Mouse (Mus musculus): Measurements from ENCODE around the gene Cyp4f16. TPM values are rescaled to one million over a fixed set of nuclear protein-coding genes. Genes with fewer than 3 reads are reported as not detected.
"Not testable (repeated sequence)": the region's sequence is repeated elsewhere in the genome, so short reads cannot be mapped to it uniquely, and the experiment has no call there.

Gene Cyp4f16
- polyA plus RNA-seq, 1 experiment from 2014 or later: 4.5 TPM

DNA sequence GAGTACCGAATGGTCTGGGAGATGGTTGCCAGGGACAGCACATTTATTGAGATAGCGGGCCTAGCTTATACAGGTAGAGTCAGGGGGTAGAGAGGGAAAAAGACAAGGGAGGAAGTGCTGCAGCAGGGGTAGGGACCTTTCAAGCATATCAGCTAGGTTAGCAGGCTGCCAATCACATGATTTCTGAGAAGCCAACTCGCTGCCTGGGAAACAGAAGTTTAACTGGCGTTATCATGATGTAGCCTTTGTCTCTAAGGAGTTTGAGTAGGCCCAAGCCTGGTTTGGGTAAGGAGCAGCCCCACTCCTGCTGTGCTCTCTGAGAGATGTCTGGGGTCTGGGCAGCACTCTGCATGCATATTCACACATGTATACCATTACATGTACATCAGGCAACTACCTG, 14.0 kb upstream of the Cyp4f16 start:
- ATAC-seq (ENCODE audit: insufficient read depth): no peak
- Histone ChIP-seq H3K9ac (no peak overlapping the region), H3K4me2 (no peak overlapping the region), H3K4me1 (replicated peaks) (no peaks in the 10 kb centered on the region), H3K4me3 (replicated peaks) (no peak overlapping the region), H3K9me3 (replicated peaks) (no peaks in the 10 kb centered on the region), H3K36me3 (replicated peaks) (no peaks in the 10 kb centered on the region), H3K27me3 (no peaks in the 10 kb centered on the region), H3K27ac (replicated peaks) (no peak overlapping the region)
- 51% methylated on average over 4 of the region's 4 CpGs for WGBS (ENCODE audit: insufficient replicate concordance)

DNA sequence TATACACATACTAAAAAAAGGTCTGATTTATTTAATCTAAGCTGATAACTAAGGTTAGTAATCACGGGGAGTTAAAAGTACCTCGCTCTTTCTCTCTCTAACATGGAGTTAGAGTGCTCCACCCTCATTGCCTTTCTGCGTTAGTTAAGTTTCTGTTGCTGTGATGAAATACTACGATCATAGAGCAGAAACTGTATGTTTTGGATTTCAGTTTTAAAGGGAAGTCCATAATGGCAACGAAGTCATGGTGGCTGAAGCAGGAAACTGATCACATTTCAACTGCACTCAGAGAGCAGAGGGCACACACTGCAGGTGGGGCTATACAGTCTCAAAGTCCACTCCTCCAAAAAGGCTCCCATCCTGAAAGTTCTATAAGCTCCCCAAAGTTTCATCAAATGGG, 13.5 kb upstream of the Cyp4f16 start:
- H3K27me3 ChIP-seq: no peaks in the 10 kb centered on the region
- no peak for ATAC-seq (ENCODE audit: insufficient read depth)
- H3K36me3 ChIP-seq (replicated peaks): no peaks in the 10 kb centered on the region
- no peak overlapping the region for H3K27ac ChIP-seq (replicated peaks)
- H3K4me1 ChIP-seq (replicated peaks): no peaks in the 10 kb centered on the region
- 55% methylated on average over 5 of the region's 5 CpGs for WGBS (ENCODE audit: insufficient replicate concordance)
- no peak overlapping the region for H3K4me2 ChIP-seq
- H3K9ac ChIP-seq: no peak overlapping the region
- H3K4me3 ChIP-seq (replicated peaks): no peak overlapping the region
- no peaks in the 10 kb centered on the region for H3K9me3 ChIP-seq (replicated peaks)

- no peak for ATAC-seq (ENCODE audit: insufficient read depth)
- no peaks in the 10 kb centered on the region for H3K27me3 ChIP-seq
- H3K9ac ChIP-seq: no peak overlapping the region
- H3K4me2 ChIP-seq: no peak overlapping the region
- peaks cover 7% of the 10 kb centered on the region; the same call in 1 of the 2 replicates for H3K4me1 ChIP-seq (replicated peaks)
- 59% methylated on average over 11 of the region's 11 CpGs for WGBS (ENCODE audit: insufficient replicate concordance)
- H3K4me3 ChIP-seq (replicated peaks): no peak overlapping the region
- H3K36me3 ChIP-seq (replicated peaks): no peaks in the 10 kb centered on the region
- H3K9me3 ChIP-seq (replicated peaks): no peaks in the 10 kb centered on the region
- H3K27ac ChIP-seq (replicated peaks): no peak overlapping the region
Observed at GRCm38 (mm10) chr17:32523895-32524294, 12.5 kb upstream of the Cyp4f16 start.

DNA sequence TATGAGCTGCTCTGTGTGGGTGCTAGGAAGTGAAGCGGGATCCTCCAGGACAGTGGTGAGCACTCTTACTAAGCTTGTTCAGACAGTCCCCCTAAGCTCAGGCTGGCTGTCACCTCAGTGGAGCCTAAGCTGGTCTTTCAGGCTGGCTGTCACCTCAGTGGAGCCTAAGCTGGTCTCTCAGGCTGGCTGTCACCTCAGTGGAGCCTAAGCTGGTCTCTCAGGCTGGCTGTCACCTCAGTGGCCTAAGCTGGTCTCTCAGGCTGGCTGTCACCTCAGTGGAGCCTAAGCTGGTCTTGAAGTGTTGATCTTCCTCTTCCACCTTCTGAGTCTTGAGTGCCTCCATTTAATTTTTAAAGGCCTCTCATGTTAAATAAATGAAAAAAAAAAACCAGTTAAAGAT, 10.0 kb upstream of the Cyp4f16 start:
- not testable (repeated sequence) for H3K4me3 ChIP-seq (replicated peaks); ATAC-seq (ENCODE audit: insufficient read depth)
- 70% methylated on average over 1 of the region's 1 CpGs for WGBS (ENCODE audit: insufficient replicate concordance)

DNA sequence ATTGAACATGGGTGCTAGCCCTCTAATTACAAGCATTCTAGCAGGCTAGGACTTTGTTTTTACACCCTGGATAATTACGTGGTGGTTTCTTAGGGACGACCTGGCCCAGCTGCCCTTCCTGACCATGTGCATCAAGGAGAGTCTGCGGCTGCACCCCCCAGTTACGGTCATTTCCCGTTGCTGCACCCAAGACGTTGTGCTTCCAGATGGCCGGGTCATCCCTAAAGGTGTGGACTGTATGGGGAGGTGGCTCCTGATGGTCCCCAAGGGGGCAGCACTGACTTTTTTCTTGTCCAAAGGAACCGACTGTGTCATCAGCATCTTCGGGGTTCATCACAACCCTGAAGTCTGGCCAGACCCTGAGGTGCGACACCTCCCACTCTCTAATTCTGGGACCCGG, 8.6 kb upstream of the Cyp4f16 start:
- Histone ChIP-seq H3K27me3 (no peaks in the 10 kb centered on the region), H3K9ac (no peak overlapping the region)
- 78% methylated on average over 11 of the region's 11 CpGs for WGBS (ENCODE audit: insufficient replicate concordance)

More for the DNA sequence above, 10.0 kb upstream of the Cyp4f16 start:
- not testable (repeated sequence) for H3K4me2 ChIP-seq; H3K9ac ChIP-seq; H3K27me3 ChIP-seq; H3K4me1 ChIP-seq (replicated peaks); H3K9me3 ChIP-seq (replicated peaks); H3K36me3 ChIP-seq (replicated peaks); H3K27ac ChIP-seq (replicated peaks)

DNA sequence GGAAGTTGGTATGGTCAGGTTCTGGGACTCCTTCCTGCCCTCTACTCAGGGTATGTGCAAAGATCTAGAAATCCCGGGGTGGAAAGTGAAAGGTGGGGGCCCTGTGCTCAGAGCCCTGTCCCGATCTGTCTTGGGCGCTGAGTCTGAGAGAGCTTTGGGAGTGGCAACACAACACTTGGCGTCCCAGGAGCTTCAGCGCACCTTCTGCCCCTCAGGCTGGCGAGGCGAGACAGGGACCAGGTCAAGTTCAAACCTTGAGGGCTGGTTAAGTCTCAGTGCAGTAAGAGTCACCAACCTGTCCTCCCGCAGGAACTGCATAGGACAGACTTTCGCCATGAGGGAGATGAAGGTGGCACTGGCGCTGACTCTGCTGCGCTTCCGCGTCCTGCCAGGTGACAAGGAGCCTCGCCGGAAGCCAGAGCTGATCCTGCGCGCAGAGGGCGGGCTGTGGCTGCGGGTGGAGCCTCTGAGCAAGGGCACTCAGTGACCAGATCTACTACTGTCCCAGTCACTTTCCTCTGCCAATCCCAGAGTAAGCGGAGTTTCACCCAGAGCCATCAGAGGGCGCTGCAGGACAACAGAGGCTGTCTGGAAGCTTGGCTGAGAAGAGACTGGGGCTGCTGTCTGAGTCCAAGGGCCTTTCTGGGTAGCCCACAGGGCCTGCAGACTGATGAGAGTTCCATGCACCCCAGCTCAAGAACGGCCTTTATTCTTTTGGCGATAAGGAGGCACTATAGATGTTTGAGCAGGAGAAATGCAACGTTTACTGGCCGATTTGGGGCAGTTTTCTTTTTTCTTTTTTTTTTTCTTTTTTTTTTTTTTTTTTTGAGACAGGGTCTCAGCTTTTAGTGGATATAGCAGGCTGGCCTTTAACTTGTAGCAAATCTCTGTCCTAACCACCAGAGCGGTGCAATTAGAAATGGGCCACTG, 7.7 kb upstream of the Cyp4f16 start:
- H3K36me3 ChIP-seq (replicated peaks): no peaks in the 10 kb centered on the region
- H3K4me2 ChIP-seq: peak overlapping the region; percentile 72
- peak overlapping the region; percentile 53 for H3K4me3 ChIP-seq (replicated peaks)
- 7% methylated on average over 26 of the region's 26 CpGs for WGBS (ENCODE audit: insufficient replicate concordance)
- no peaks in the 10 kb centered on the region for H3K9me3 ChIP-seq (replicated peaks)
- ATAC-seq (ENCODE audit: insufficient read depth): peak; percentile 81
- no peak overlapping the region for H3K27ac ChIP-seq (replicated peaks)
- peak overlapping the region; percentile 31; the same call in 1 of the 2 replicates for H3K9ac ChIP-seq
- H3K4me1 ChIP-seq (replicated peaks): peaks cover 7% of the 10 kb centered on the region; the same call in 1 of the 2 replicates
- no peaks in the 10 kb centered on the region for H3K27me3 ChIP-seq

More for the DNA sequence above, 8.6 kb upstream of the Cyp4f16 start:
- H3K36me3 ChIP-seq (replicated peaks): no peaks in the 10 kb centered on the region
- H3K4me1 ChIP-seq (replicated peaks): peaks cover 7% of the 10 kb centered on the region; the same call in 1 of the 2 replicates
- H3K4me2 ChIP-seq: peak overlapping the region; percentile 72
- no peak for ATAC-seq (ENCODE audit: insufficient read depth)
- peak overlapping the region; percentile 53; the same call in 1 of the 2 replicates for H3K4me3 ChIP-seq (replicated peaks)
- no peak overlapping the region for H3K27ac ChIP-seq (replicated peaks)
- H3K9me3 ChIP-seq (replicated peaks): no peaks in the 10 kb centered on the region

DNA sequence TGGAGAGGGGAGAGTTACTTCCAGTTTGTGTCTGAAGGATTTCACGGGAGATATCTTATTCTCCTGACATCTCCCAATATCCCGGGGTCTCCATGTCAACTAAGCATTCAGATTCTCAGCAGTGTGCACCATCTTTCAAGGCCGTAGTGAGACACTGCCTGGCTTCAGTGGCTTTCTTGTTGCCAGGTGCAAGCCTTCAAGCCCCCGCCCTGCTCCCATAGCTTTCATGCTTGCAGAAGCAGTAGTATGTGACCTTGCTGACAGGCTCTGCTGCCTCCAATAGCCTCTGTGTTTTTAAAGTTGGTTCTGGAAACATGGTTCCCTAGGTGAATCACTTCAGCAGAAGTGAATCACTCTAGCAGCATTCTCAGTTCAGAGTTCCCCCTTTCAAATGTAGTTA, 4.0 kb upstream of the Cyp4f16 start:
- H3K4me3 ChIP-seq (replicated peaks); H3K27ac ChIP-seq (replicated peaks); H3K36me3 ChIP-seq (replicated peaks); H3K9me3 ChIP-seq (replicated peaks); H3K4me2 ChIP-seq; H3K4me1 ChIP-seq (replicated peaks); H3K27me3 ChIP-seq; H3K9ac ChIP-seq; ATAC-seq (ENCODE audit: insufficient read depth): not testable (repeated sequence)
- 52% methylated on average over 4 of the region's 4 CpGs for WGBS (ENCODE audit: insufficient replicate concordance)

DNA sequence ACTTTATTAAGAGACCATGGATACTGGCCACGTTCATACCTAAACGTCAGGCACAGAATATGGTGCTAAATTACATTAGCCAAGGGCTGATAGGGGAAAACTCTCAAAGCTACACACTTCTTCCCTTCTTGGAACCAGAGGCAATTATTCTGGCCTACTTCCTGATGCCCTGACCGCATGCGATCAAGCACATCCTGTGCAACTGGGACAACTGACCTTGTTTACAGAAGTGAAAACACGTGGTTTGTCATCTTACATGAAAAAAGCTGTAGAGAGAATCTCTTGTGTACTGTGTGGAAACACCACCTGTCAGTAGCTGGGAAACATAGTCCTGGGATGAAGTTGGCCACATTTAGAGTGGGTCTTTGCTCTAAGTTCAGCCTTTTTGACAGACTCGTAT, 2.3 kb upstream of the Cyp4f16 start:
- 31% methylated on average over 6 of the region's 6 CpGs for WGBS (ENCODE audit: insufficient replicate concordance)
- H3K27ac ChIP-seq (replicated peaks): no peak overlapping the region
- no peak for ATAC-seq (ENCODE audit: insufficient read depth)

GRCm38 (mm10) chr17:32536867-32537250, 501 bp downstream of the Cyp4f16 start:
- H3K9ac ChIP-seq: no peak overlapping the region
- H3K4me2 ChIP-seq: peak overlapping the region; percentile 49
- no peaks in the 10 kb centered on the region for H3K9me3 ChIP-seq (replicated peaks)
- H3K27ac ChIP-seq (replicated peaks): 0 out of 2 replicates have a peak overlapping the region, but pooled peaks have one; percentile 14
- peak overlapping the region; percentile 37 for H3K4me3 ChIP-seq (replicated peaks)
- 42% methylated on average over 5 of the region's 5 CpGs for WGBS (ENCODE audit: insufficient replicate concordance)
- no peaks in the 10 kb centered on the region for H3K4me1 ChIP-seq (replicated peaks)
- no peaks in the 10 kb centered on the region for H3K36me3 ChIP-seq (replicated peaks)
- H3K27me3 ChIP-seq: no peaks in the 10 kb centered on the region
- no peak for ATAC-seq (ENCODE audit: insufficient read depth)

More for the DNA sequence above, 2.3 kb upstream of the Cyp4f16 start:
- no peaks in the 10 kb centered on the region for H3K27me3 ChIP-seq
- H3K4me3 ChIP-seq (replicated peaks): no peak overlapping the region
- H3K9ac ChIP-seq: no peak overlapping the region
- H3K36me3 ChIP-seq (replicated peaks): no peaks in the 10 kb centered on the region
- no peaks in the 10 kb centered on the region for H3K4me1 ChIP-seq (replicated peaks)
- no peaks in the 10 kb centered on the region for H3K9me3 ChIP-seq (replicated peaks)
- H3K4me2 ChIP-seq: no peak overlapping the region

GRCm38 (mm10) chr17:32544792-32545191, 8.4 kb downstream of the Cyp4f16 start:
- not testable (repeated sequence) for H3K36me3 ChIP-seq (replicated peaks); H3K27ac ChIP-seq (replicated peaks); H3K4me3 ChIP-seq (replicated peaks); H3K9ac ChIP-seq; H3K27me3 ChIP-seq; ATAC-seq (ENCODE audit: insufficient read depth); H3K4me2 ChIP-seq; H3K4me1 ChIP-seq (replicated peaks); H3K9me3 ChIP-seq (replicated peaks)
- 67% methylated on average over 5 of the region's 5 CpGs for WGBS (ENCODE audit: insufficient replicate concordance)

DNA sequence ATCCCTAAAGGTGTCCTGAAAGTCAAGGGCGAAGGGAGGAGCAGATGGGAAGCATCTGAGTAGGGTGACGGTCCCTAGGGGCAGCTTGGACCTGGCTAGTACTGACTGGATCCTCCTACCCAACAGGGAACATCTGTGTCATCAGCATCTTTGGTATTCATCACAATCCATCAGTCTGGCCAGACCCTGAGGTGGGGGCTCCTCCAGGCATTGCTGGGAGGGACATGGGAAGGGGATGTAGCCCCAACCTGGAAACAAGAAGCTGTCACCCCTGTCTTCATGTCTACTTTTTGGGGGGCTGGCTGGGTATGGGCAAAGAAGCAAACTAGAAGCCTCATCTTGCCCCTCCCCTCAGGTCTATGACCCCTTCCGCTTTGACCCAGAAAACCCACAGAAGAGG, 14.0 kb downstream of the Cyp4f16 start:
- 84% methylated on average over 3 of the region's 3 CpGs for WGBS (ENCODE audit: insufficient replicate concordance)
- not testable (repeated sequence) for H3K36me3 ChIP-seq (replicated peaks); H3K27ac ChIP-seq (replicated peaks); ATAC-seq (ENCODE audit: insufficient read depth); H3K9me3 ChIP-seq (replicated peaks); H3K9ac ChIP-seq; H3K27me3 ChIP-seq; H3K4me1 ChIP-seq (replicated peaks)
- H3K4me3 ChIP-seq (replicated peaks): peak overlapping the region; percentile 40
- peak overlapping the region; percentile 58 for H3K4me2 ChIP-seq

Measured in liver, embryonic 15.5 days (tissue).